Mouse (Mus musculus): ENCODE results near the gene Zcchc17.

DNA sequence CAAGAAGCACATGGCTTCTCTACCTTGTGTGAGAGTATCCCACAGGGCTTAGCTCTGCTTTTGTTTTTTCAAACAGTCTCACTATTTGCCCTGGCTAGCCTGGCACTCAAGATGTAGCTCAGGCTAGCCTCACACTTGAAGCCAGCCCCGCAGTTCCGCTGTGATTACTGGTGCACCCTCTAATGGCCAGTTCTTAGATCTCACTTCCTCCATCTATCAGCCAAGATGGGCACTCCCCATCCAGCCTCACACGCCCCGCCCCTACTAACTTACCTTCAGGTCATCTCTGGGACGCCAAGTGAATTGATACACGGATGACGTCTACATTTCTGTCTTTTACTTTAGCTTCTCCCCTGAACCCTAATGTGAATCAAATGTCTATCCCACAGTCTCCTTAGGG is 40.2 kb downstream of the Zcchc17 start:
- no peak for TF ChIP-seq CTCF (IDR thresholded peaks at IDR 0.05; ENCODE audit: control insufficient read depth, insufficient read depth, insufficient replicate concordance, low read depth, low read length)
- TF ChIP-seq POLR2A (IDR thresholded peaks at IDR 0.05; ENCODE audit: control insufficient read depth, low read depth, low read length), result no peak
